Mouse (Mus musculus): Measurements from ENCODE around the gene Fbxo44. TPM values are rescaled to one million over a fixed set of nuclear protein-coding genes. Genes with fewer than 3 reads are reported as not detected.

Gene Fbxo44
- total RNA-seq, 2 experiments from 2014 or later: 13.9 to 15.0 TPM

Small RNAs within 50 kb of the gene (microRNA-seq; reads per million reads assigned to microRNA genes)
- not detected for gene Mir7022

Other genes starting within 250 kb of the Fbxo44 start
- gene Plod1, start 223.7 kb downstream of the Fbxo44 start, total RNA-seq (2021): 10 to 100 TPM; 39.5 to 46.6 TPM
- 10 to 100 TPM; 52.3 to 53.8 TPM for gene 2510039O18Rik, start 219.6 kb downstream of the Fbxo44 start, total RNA-seq (2021)
- under 1 TPM; 0.39 to 0.56 TPM for gene Nppb, start 174.7 kb downstream of the Fbxo44 start, total RNA-seq (2021)
- not detected for gene Nppa, start 159.8 kb downstream of the Fbxo44 start, total RNA-seq (2021)
- 10 to 100 TPM; 21.0 to 23.6 TPM for gene Clcn6, start 121.7 kb downstream of the Fbxo44 start, total RNA-seq (2021)
- gene Mthfr, start 121.4 kb downstream of the Fbxo44 start, total RNA-seq (2021): 10 to 100 TPM; 47.0 to 56.6 TPM
- gene Agtrap, start 72.5 kb downstream of the Fbxo44 start, total RNA-seq (2021): 10 to 100 TPM; 77.6 to 83.7 TPM
- 10 to 100 TPM; 24.0 to 24.6 TPM for gene Mad2l2, start 30.1 kb downstream of the Fbxo44 start, total RNA-seq (2021)
- 1 to 10 TPM in 1 of 2 experiments, under 1 TPM in 1; 0.42 to 1.0 TPM for gene Draxin, start 29.8 kb downstream of the Fbxo44 start, total RNA-seq (2021)
- gene Fbxo6, start 8.3 kb downstream of the Fbxo44 start, total RNA-seq (2021): 10 to 100 TPM; 28.2 to 32.8 TPM
- 1 to 10 TPM; 2.7 to 2.8 TPM for gene Fbxo2, start 139 bp upstream of the Fbxo44 start, total RNA-seq (2021)
- 1 to 10 TPM in 1 of 2 experiments, under 1 TPM in 1; 0.95 to 1.2 TPM for gene Disp3, start 127.5 kb upstream of the Fbxo44 start, total RNA-seq (2021)

Data from adrenal gland, postnatal 4 days (tissue).